Mouse (Mus musculus) small intestine, adult 2 months (tissue): ENCODE data around the gene Sltm. TPM values are rescaled to one million over a fixed set of nuclear protein-coding genes. Genes with fewer than 3 reads are reported as not detected.
A peak's percentile ranks its signal among the peaks of the same experiment; 100 is the strongest.
"Not testable (repeated sequence)": the region's sequence is repeated elsewhere in the genome, so short reads cannot be mapped to it uniquely, and the experiment has no call there.

ENCODE experiments used
- H3K27ac ChIP-seq: fragments of 200-500 bp; 2 replicates; pipeline ENCODE4 v1.5.1; 2012; ENCODE audit warnings: low read depth, low read length, control low read depth, inconsistent platforms; ENCODE audit not compliant: insufficient read depth
- H3K27me3 ChIP-seq: fragments of 200-500 bp; 2 replicates; pipeline ENCODE4 v1.6.1; 2012; ENCODE audit warnings: mild to moderate bottlenecking, moderate library complexity, low read length, inconsistent platforms; ENCODE audit not compliant: control insufficient read depth, insufficient read depth
- H3K36me3 ChIP-seq: fragments of 200-500 bp; 2 replicates; pipeline ENCODE4 v1.6.1; 2012; ENCODE audit warnings: mild to moderate bottlenecking, low read length, control low read depth, inconsistent platforms; ENCODE audit not compliant: control insufficient read depth, insufficient read depth
- H3K4me1 ChIP-seq: fragments of 200-500 bp; 2 replicates; pipeline ENCODE4 v1.6.1; 2012; ENCODE audit warnings: low read length, inconsistent platforms, mixed read lengths; ENCODE audit not compliant: control insufficient read depth, insufficient read depth, insufficient read length
- H3K4me3 ChIP-seq: fragments of 200-500 bp; 2 replicates; pipeline ENCODE4 v1.5.1; 2012; ENCODE audit warnings: low read depth, mild to moderate bottlenecking, control low read depth, inconsistent platforms, low read length, moderate library complexity
- CTCF ChIP-seq: fragments of 200-500 bp; IDR thresholded peaks from 2 replicates; pipeline ENCODE4 v1.5.1; 2012; ENCODE audit warnings: low read depth, mild to moderate bottlenecking, control low read depth, inconsistent platforms, low read length, moderate library complexity, mixed read lengths; ENCODE audit not compliant: insufficient replicate concordance, insufficient read length; ENCODE audit errors: extremely low read depth
- POLR2A ChIP-seq: fragments of 200-500 bp; IDR thresholded peaks from 2 replicates; pipeline ENCODE4 v1.6.1; 2012; ENCODE audit warnings: low read depth, mild to moderate bottlenecking, control low read depth, inconsistent platforms, low read length, moderate library complexity
- WGBS: fragments of 180-500 bp; shearing (Covaris S2); methylation state at CpG from one replicate; pipeline ENCODE4 v1.1.7; 2018; 5-methylcytosine and 5-hydroxymethylcytosine counted together
- polyA plus RNA-seq: library from polyadenylated mRNA; depleted of rRNA; stranded (reverse); fragments of >200 nt; gene quantifications from 2 replicates; pipeline ENCODE4 v1.2.3, GENCODE M21; 2012

Gene Sltm
- polyA plus RNA-seq, 1 experiment: 4.2 TPM

DNA sequence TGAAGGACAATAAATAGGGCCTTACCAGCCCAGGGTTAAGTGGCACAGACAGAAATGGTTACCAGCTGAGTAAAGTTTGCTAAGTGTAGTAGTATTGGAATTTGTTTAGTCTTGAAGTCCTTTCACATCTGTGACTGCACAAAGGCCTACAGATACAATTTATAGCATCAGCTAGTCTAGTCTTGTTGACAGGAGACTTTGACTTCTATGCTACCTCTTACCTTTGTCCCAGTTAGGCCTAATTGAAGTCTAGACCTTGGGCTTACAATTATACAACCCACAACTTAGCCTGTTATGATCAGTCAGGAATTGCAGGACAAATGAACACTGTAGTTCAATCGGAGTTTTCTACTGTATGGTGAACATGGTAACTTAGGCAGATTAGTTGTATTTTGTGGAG, 9.0 kb downstream of the Sltm start:
- H3K36me3 ChIP-seq: peaks cover 12% of the 10 kb centered on the region
- no peak overlapping the region for H3K4me3 ChIP-seq
- TF ChIP-seq CTCF: no peak
- no peak for TF ChIP-seq POLR2A
- no peaks in the 10 kb centered on the region for H3K27me3 ChIP-seq
- peaks cover 4% of the 10 kb centered on the region; the same call in 1 of the 2 replicates for H3K4me1 ChIP-seq
- H3K27ac ChIP-seq: no peak overlapping the region
- 69% methylated on average over 1 of the region's 1 CpGs for WGBS

DNA sequence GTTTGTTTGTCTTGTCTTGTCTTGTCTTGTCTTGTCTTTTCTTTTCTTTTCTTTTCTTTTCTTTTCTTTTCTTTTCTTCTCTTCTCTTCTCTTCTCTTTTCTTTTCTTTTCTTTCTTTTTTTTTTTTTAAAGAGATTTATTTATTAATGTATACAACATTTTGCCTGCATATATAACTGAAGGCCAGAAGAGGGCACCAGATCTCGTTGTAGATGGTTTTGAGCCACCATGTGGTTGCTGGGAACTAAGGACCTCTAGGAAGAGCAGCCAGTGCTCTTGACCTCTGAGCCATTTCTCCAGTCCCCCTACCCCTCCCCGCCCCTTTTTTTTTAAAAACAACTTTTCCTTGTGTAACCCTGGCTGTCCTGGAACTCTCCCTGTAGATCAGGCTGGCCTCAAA, 9.7 kb downstream of the Sltm start:
- H3K27ac ChIP-seq: not testable (repeated sequence)
- peak; percentile 18; the same call in 1 of the 2 replicates for TF ChIP-seq CTCF
- WGBS: 98% methylated on average over 2 of the region's 2 CpGs

DNA sequence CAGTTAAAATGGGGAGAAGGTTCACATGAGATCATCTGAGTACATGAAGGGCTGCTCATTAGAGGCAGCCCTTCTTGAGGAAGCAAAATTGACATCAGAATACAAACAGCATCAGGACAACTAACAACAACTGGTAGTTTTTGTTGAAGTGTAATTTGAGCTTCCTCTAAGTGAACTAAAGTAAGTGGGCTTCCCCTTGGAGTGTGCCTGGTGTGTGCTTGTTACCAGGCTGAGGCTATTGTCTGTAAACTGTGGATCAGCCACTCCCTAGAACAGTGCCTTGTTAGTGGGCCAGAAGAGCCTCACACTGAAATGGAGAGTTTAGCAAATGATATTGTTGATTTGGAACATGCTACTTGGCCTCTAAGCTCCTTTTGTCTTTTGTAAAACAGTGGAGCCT, 12.9 kb downstream of the Sltm start:
- Histone ChIP-seq H3K36me3 (peaks cover 14% of the 10 kb centered on the region), H3K27me3 (no peaks in the 10 kb centered on the region), H3K4me3 (no peak overlapping the region), H3K27ac (no peak overlapping the region), H3K4me1 (peaks cover 2% of the 10 kb centered on the region; the same call in 1 of the 2 replicates)
- TF ChIP-seq CTCF (no peak), POLR2A (no peak)

More for the DNA sequence above, 9.7 kb downstream of the Sltm start:
- H3K4me1 ChIP-seq, H3K27me3 ChIP-seq, H3K4me3 ChIP-seq: not testable (repeated sequence)
- H3K36me3 ChIP-seq: peaks cover 12% of the 10 kb centered on the region

DNA sequence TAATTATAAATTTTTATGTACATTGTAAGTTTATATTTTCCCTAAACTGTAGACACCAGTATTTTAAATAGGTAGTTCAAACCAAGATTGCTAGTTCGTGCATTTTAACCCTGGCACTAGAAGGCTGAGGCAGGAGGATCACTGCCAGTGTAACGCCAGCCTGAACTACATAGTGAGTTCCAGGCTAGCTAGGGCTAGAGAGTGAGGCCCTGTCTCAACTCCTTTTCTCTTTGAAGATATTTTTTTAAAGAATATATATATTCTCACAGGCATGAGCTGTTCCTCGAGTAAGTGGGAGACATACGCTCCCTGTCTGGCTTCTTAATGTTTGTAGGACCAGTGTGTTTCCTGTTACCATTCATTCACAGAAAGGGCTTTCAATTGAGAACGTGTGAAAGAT, 14.2 kb downstream of the Sltm start:
- H3K4me1 ChIP-seq: no peaks in the 10 kb centered on the region
- no peaks in the 10 kb centered on the region for H3K27me3 ChIP-seq
- no peak for TF ChIP-seq POLR2A
- no peak for TF ChIP-seq CTCF
- H3K36me3 ChIP-seq: peaks cover 16% of the 10 kb centered on the region
- no peak overlapping the region for H3K4me3 ChIP-seq
- WGBS: 91% methylated on average over 5 of the region's 5 CpGs
- H3K27ac ChIP-seq: no peak overlapping the region

DNA sequence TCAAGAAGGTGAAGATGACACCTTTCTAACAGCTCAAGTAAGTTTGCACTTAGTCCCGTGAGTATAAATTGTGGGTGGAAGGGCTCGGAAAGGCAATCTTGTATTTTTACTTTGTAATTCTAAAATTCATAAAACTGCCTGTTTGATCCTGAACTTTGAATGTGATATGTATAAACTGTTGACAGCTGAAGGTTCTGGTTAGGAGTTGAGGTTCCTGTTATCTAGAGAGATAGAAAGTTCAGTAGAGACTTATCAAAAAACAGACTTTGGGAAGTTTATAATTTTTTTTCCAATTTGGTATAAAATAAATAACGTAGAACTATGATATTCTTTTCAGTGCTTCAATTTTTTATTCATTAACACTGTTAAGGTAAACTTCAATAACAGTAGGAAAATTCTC, 20.3 kb downstream of the Sltm start:
- WGBS: 94% methylated on average over 3 of the region's 3 CpGs
- no peaks in the 10 kb centered on the region for H3K27me3 ChIP-seq

DNA sequence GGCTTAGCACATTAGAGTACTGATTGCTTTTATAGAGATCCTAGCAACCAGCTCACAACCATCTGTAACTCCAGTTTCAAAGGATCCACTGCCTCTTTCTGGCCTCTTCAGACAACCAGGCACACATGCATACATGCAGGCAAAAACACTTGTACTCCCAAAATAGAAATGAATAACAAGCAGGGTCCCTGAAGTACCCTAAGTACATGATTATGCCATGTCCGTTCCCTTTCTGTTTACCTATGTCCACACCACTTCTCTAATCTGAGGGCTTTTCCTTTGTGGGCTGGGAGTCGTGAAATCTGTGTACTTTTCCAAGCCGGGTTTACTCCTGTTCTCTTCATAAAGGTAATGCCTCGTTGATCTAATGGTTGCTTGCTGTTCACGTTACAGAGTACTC, 25.1 kb downstream of the Sltm start:
- TF ChIP-seq POLR2A (no peak), CTCF (no peak)
- Histone ChIP-seq H3K27me3 (no peaks in the 10 kb centered on the region), H3K36me3 (peaks cover 14% of the 10 kb centered on the region), H3K4me1 (no peaks in the 10 kb centered on the region), H3K4me3 (no peak overlapping the region), H3K27ac (no peak overlapping the region)
- 66% methylated on average over 5 of the region's 5 CpGs for WGBS

More for the DNA sequence above, 20.3 kb downstream of the Sltm start:
- Histone ChIP-seq H3K36me3 (peaks cover 24% of the 10 kb centered on the region), H3K27ac (no peak overlapping the region), H3K4me1 (no peaks in the 10 kb centered on the region), H3K4me3 (no peak overlapping the region)
- TF ChIP-seq POLR2A (no peak), CTCF (no peak)

DNA sequence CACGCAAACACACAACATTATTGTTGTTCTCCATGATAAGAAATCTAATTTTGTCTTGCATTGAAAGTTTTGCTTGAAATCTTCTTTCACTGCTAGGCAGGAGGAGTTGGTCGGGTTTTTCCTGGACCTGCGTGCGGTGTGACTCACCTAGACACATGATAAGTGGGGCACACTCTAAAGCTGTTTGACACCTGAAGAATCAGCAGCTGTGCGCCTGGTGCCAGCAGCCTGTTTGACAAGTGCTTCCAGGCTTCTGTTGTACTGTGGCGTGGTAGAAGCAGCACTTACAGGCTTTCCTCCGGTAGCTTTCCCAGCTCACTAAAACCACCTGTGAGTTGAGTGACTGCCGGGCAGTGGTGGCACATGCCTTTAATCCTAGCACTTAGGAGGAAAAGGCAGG, 27.8 kb downstream of the Sltm start:
- TF ChIP-seq CTCF (no peak), POLR2A (no peak)
- Histone ChIP-seq H3K4me3 (no peak overlapping the region), H3K27ac (no peak overlapping the region), H3K36me3 (peaks cover 30% of the 10 kb centered on the region), H3K4me1 (no peaks in the 10 kb centered on the region), H3K27me3 (no peaks in the 10 kb centered on the region)
- 72% methylated on average over 8 of the region's 8 CpGs for WGBS

DNA sequence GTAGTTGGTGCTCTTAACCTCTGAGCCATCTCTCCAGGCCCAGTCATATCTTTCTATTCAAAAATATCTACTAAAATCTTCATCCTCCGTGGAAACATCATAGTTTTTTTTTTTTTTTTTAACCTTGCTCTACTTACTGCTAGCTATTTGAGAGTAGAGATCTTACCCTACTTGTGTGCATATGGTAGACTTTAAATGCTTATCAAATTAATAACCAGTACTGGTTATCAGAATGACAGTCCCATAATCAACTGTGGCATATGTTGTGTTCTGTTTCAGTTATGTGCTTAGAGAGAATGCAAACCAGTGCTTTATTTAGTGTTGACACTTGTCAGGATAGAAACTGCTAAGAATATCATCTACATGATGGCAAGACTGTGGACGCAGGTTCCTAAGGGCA, 35.6 kb downstream of the Sltm start:
- Histone ChIP-seq H3K27me3 (no peaks in the 10 kb centered on the region), H3K4me1 (no peaks in the 10 kb centered on the region), H3K27ac (no peak overlapping the region), H3K4me3 (no peak overlapping the region), H3K36me3 (peaks cover 57% of the 10 kb centered on the region)
- WGBS: 79% methylated on average over 2 of the region's 2 CpGs
- no peak for TF ChIP-seq CTCF
- no peak for TF ChIP-seq POLR2A
